Mouse (Mus musculus) liver, embryonic 12.5 days (tissue): ENCODE results near the gene Arpc5l. TPM values are rescaled to one million over a fixed set of nuclear protein-coding genes. Genes with fewer than 3 reads are reported as not detected.

ENCODE experiments used
- ATAC-seq: fragments of 200-750 bp; cut with Nextera tagmentation; 2 replicates; pipeline ENCODE4 v1.8.0; 2017; ENCODE audit warnings: moderate number of reproducible peaks, mild to moderate bottlenecking, moderate library complexity
- H3K27ac ChIP-seq: fragments of 300-500 bp; sonication (generic); 2 replicates; pipeline ENCODE4 v1.5.1; 2016; ENCODE audit warnings: mild to moderate bottlenecking
- H3K27me3 ChIP-seq: fragments of 300-500 bp; sonication (generic); replicated peaks from 2 replicates; pipeline ENCODE4 v1.6.1; 2016; ENCODE audit warnings: mild to moderate bottlenecking, moderate library complexity
- H3K36me3 ChIP-seq: fragments of 300-500 bp; sonication (generic); 2 replicates; pipeline ENCODE4 v1.6.1; 2016; ENCODE audit warnings: mild to moderate bottlenecking, moderate library complexity
- H3K4me1 ChIP-seq: fragments of 300-500 bp; sonication (generic); 2 replicates; pipeline ENCODE4 v1.6.1; 2016
- H3K4me2 ChIP-seq: fragments of 300-500 bp; sonication (generic); 2 replicates; pipeline ENCODE4 v1.6.1; 2016; ENCODE audit warnings: mild to moderate bottlenecking, moderate library complexity
- H3K4me3 ChIP-seq: fragments of 300-500 bp; sonication (generic); 2 replicates; pipeline ENCODE4 v1.5.1; 2016; ENCODE audit warnings: mild to moderate bottlenecking, moderate library complexity
- H3K9ac ChIP-seq: fragments of 300-500 bp; sonication (generic); 2 replicates; pipeline ENCODE4 v1.6.1; 2016; ENCODE audit warnings: mild to moderate bottlenecking, moderate library complexity
- H3K9me3 ChIP-seq: fragments of 300-500 bp; sonication (generic); replicated peaks from 2 replicates; pipeline ENCODE4 v1.6.1; 2016; ENCODE audit warnings: mild to moderate bottlenecking, moderate library complexity
- WGBS: fragments of 180-500 bp; shearing (Covaris S2); methylation state at CpG from one replicate; pipeline ENCODE4 v1.1.7; 2016; ENCODE audit not compliant: insufficient replicate concordance; 5-methylcytosine and 5-hydroxymethylcytosine counted together
- polyA plus RNA-seq: library from polyadenylated mRNA; unstranded; fragments of >200 nt; fragmentation: Nextera tagmentation; extraction: Ambion mirVana; gene quantifications from 2 replicates; pipeline ENCODE4 v1.2.1, GENCODE M21; 2016

The Arpc5l gene
- polyA plus RNA-seq, 1 experiment from 2014 or later: 84.9 TPM

- H3K36me3 ChIP-seq: no peaks in the 10 kb centered on the region
- no peak overlapping the region for H3K27ac ChIP-seq
- 90% methylated on average over 2 of the region's 2 CpGs for WGBS
- peaks cover 14% of the 10 kb centered on the region for H3K4me1 ChIP-seq
- H3K9ac ChIP-seq: no peak overlapping the region
- H3K9me3 ChIP-seq: peaks cover 16% of the 10 kb centered on the region
- no peak overlapping the region for H3K4me3 ChIP-seq
- H3K4me2 ChIP-seq: no peak overlapping the region
- no peak for ATAC-seq
- peaks cover 21% of the 10 kb centered on the region for H3K27me3 ChIP-seq
Measured at GRCm38 (mm10) chr2:38983456-38983855, 21.7 kb upstream of the Arpc5l start.

GRCm38 (mm10) chr2:38986580-38986979 is 18.6 kb upstream of the Arpc5l start:
- WGBS: 67% methylated on average over 3 of the region's 3 CpGs
- peaks cover 37% of the 10 kb centered on the region for H3K4me1 ChIP-seq

GRCm38 (mm10) chr2:38987371-38987770 is 17.8 kb upstream of the Arpc5l start:
- Histone ChIP-seq H3K4me1 (peaks cover 45% of the 10 kb centered on the region), H3K36me3 (no peaks in the 10 kb centered on the region), H3K4me3 (no peak overlapping the region), H3K27me3 (no peaks in the 10 kb centered on the region), H3K9me3 (peaks cover 16% of the 10 kb centered on the region), H3K27ac (no peak overlapping the region), H3K4me2 (no peak overlapping the region), H3K9ac (no peak overlapping the region)
- 50% methylated on average over 1 of the region's 1 CpGs for WGBS
- ATAC-seq: no peak

More at GRCm38 (mm10) chr2:38986580-38986979, 18.6 kb upstream of the Arpc5l start:
- Histone ChIP-seq H3K4me3 (no peak overlapping the region), H3K36me3 (no peaks in the 10 kb centered on the region), H3K4me2 (no peak overlapping the region), H3K9ac (no peak overlapping the region), H3K27me3 (no peaks in the 10 kb centered on the region), H3K27ac (no peak overlapping the region), H3K9me3 (peaks cover 16% of the 10 kb centered on the region)
- ATAC-seq: no peak

GRCm38 (mm10) chr2:38987803-38988510 is 17.2 kb upstream of the Arpc5l start:
- 82% methylated on average over 6 of the region's 6 CpGs for WGBS
- no peak for ATAC-seq

GRCm38 (mm10) chr2:38988929-38989328 is 16.2 kb upstream of the Arpc5l start:
- Histone ChIP-seq H3K27me3 (no peaks in the 10 kb centered on the region), H3K27ac (peak overlapping the region; percentile 62), H3K4me2 (peak overlapping the region; percentile 13; the same call in 1 of the 2 replicates), H3K4me1 (peaks cover 45% of the 10 kb centered on the region), H3K36me3 (no peaks in the 10 kb centered on the region), H3K4me3 (no peak overlapping the region), H3K9ac (no peak overlapping the region), H3K9me3 (peaks cover 10% of the 10 kb centered on the region)
- ATAC-seq: peak; percentile 88
- 52% methylated on average over 2 of the region's 2 CpGs for WGBS

More at GRCm38 (mm10) chr2:38987803-38988510, 17.2 kb upstream of the Arpc5l start:
- H3K27me3 ChIP-seq: no peaks in the 10 kb centered on the region
- H3K9me3 ChIP-seq: peaks cover 16% of the 10 kb centered on the region
- no peak overlapping the region for H3K4me2 ChIP-seq
- 0 out of 2 replicates have a peak overlapping the region, but pooled peaks have one; percentile 62 for H3K27ac ChIP-seq
- no peaks in the 10 kb centered on the region for H3K36me3 ChIP-seq
- H3K4me1 ChIP-seq: peaks cover 45% of the 10 kb centered on the region
- no peak overlapping the region for H3K9ac ChIP-seq
- H3K4me3 ChIP-seq: no peak overlapping the region

GRCm38 (mm10) chr2:38992004-38992403 is 13.1 kb upstream of the Arpc5l start:
- Histone ChIP-seq H3K9ac (no peak overlapping the region), H3K4me1 (peaks cover 50% of the 10 kb centered on the region), H3K4me2 (no peak overlapping the region), H3K27ac (no peak overlapping the region), H3K4me3 (no peak overlapping the region), H3K27me3 (no peaks in the 10 kb centered on the region; the same call in 1 of the 2 replicates), H3K36me3 (no peaks in the 10 kb centered on the region), H3K9me3 (no peaks in the 10 kb centered on the region)
- 38% methylated on average over 4 of the region's 4 CpGs for WGBS
- ATAC-seq: 0 out of 2 replicates have a peak, but pooled peaks have one; percentile 7

GRCm38 (mm10) chr2:38992452-38992851 is 12.7 kb upstream of the Arpc5l start:
- peaks cover 50% of the 10 kb centered on the region for H3K4me1 ChIP-seq
- H3K9ac ChIP-seq: no peak overlapping the region
- H3K4me3 ChIP-seq: no peak overlapping the region
- no peaks in the 10 kb centered on the region for H3K36me3 ChIP-seq
- no peaks in the 10 kb centered on the region for H3K9me3 ChIP-seq
- ATAC-seq: no peak
- no peaks in the 10 kb centered on the region; the same call in 1 of the 2 replicates for H3K27me3 ChIP-seq
- no peak overlapping the region for H3K27ac ChIP-seq
- WGBS: 69% methylated on average over 4 of the region's 4 CpGs
- H3K4me2 ChIP-seq: no peak overlapping the region

- WGBS: 12% methylated on average over 33 of the region's 33 CpGs
- H3K4me1 ChIP-seq: peaks cover 41% of the 10 kb centered on the region
- peak within 1 kb of the TSS; percentile 77 for H3K4me2 ChIP-seq
- H3K36me3 ChIP-seq: peaks cover 33% of the 10 kb centered on the region
- no peaks in the 10 kb centered on the region for H3K9me3 ChIP-seq
- H3K27me3 ChIP-seq: no peaks in the 10 kb centered on the region; the same call in 1 of the 2 replicates
- ATAC-seq: peak; percentile 87
- H3K9ac ChIP-seq: peak within 1 kb of the TSS; percentile 71
- peak within 1 kb of the TSS; percentile 62 for H3K4me3 ChIP-seq
- peak within 1 kb of the TSS; percentile 63 for H3K27ac ChIP-seq
Measured at GRCm38 (mm10) chr2:38997386-38998374, 7.5 kb upstream of the Arpc5l start, which contains the start of gene Wdr38. Gene Wdr38, plus strand, starts transcription at chr2:38997476.

GRCm38 (mm10) chr2:38999381-38999780 is 5.8 kb upstream of the Arpc5l start:
- no peak for ATAC-seq
- Histone ChIP-seq H3K36me3 (peaks cover 49% of the 10 kb centered on the region), H3K4me3 (no peak overlapping the region), H3K27me3 (no peaks in the 10 kb centered on the region; the same call in 1 of the 2 replicates), H3K9me3 (no peaks in the 10 kb centered on the region), H3K9ac (peak overlapping the region; percentile 71; the same call in 1 of the 2 replicates), H3K4me1 (peaks cover 58% of the 10 kb centered on the region), H3K4me2 (no peak overlapping the region), H3K27ac (peak overlapping the region; percentile 63)
- 37% methylated on average over 4 of the region's 4 CpGs for WGBS

GRCm38 (mm10) chr2:38999910-39000586 is 5.1 kb upstream of the Arpc5l start:
- Histone ChIP-seq H3K9me3 (no peaks in the 10 kb centered on the region), H3K9ac (no peak overlapping the region), H3K27me3 (no peaks in the 10 kb centered on the region; the same call in 1 of the 2 replicates), H3K36me3 (peaks cover 49% of the 10 kb centered on the region), H3K4me1 (peaks cover 60% of the 10 kb centered on the region), H3K4me3 (no peak overlapping the region), H3K4me2 (no peak overlapping the region), H3K27ac (peak overlapping the region; percentile 63)
- no peak for ATAC-seq
- WGBS: 58% methylated on average over 8 of the region's 8 CpGs

GRCm38 (mm10) chr2:39000587-39000919 is 4.6 kb upstream of the Arpc5l start:
- H3K27ac ChIP-seq: 0 out of 2 replicates have a peak overlapping the region, but pooled peaks have one; percentile 63
- no peak overlapping the region for H3K4me2 ChIP-seq
- peaks cover 49% of the 10 kb centered on the region for H3K36me3 ChIP-seq
- no peaks in the 10 kb centered on the region; the same call in 1 of the 2 replicates for H3K27me3 ChIP-seq
- ATAC-seq: no peak
- no peak overlapping the region for H3K9ac ChIP-seq
- 74% methylated on average over 4 of the region's 4 CpGs for WGBS
- no peaks in the 10 kb centered on the region for H3K9me3 ChIP-seq
- H3K4me1 ChIP-seq: peaks cover 60% of the 10 kb centered on the region
- H3K4me3 ChIP-seq: no peak overlapping the region
